Mouse (Mus musculus) gonadal fat pad, adult 2 months (tissue): ENCODE data around the gene Fxyd2. TPM values are rescaled to one million over a fixed set of nuclear protein-coding genes. Genes with fewer than 3 reads are reported as not detected.

Source experiments
- DNase-seq: peaks from one replicate; pipeline ENCODE4 v3.0.0-alpha.2; 2012; ENCODE audit warnings: low read depth
- polyA plus RNA-seq: library from polyadenylated mRNA; depleted of rRNA; stranded (reverse); fragments of >200 nt; gene quantifications from 2 replicates; pipeline ENCODE4 v1.2.3, GENCODE M21; 2012

Gene Fxyd2
- polyA plus RNA-seq, 1 experiment = 22.3 TPM

- no peak for DNase-seq
Observed at GRCm38 (mm10) chr9:45391299-45391698, 8.2 kb upstream of the Fxyd2 start.

GRCm38 (mm10) chr9:45395218-45395617 lies 4.3 kb upstream of the Fxyd2 start:
- DNase-seq = no peak

- no peak for DNase-seq
Observed at GRCm38 (mm10) chr9:45395796-45396195, 3.7 kb upstream of the Fxyd2 start.

GRCm38 (mm10) chr9:45398336-45398735 lies 1.1 kb upstream of the Fxyd2 start:
- no peak for DNase-seq

- no peak for DNase-seq
Observed at GRCm38 (mm10) chr9:45401851-45402250, 2.4 kb downstream of the Fxyd2 start.

GRCm38 (mm10) chr9:45402957-45403356 lies 3.5 kb downstream of the Fxyd2 start:
- no peak for DNase-seq

- no peak for DNase-seq
Observed at GRCm38 (mm10) chr9:45405694-45406093, 6.2 kb downstream of the Fxyd2 start.

- no peak for DNase-seq
Observed at GRCm38 (mm10) chr9:45406808-45407207, 7.3 kb downstream of the Fxyd2 start.

GRCm38 (mm10) chr9:45407706-45408675 lies 8.5 kb downstream of the Fxyd2 start:
- no peak for DNase-seq

- DNase-seq = no peak
Observed at GRCm38 (mm10) chr9:45410193-45410592, 10.7 kb downstream of the Fxyd2 start.

- DNase-seq = no peak
Observed at GRCm38 (mm10) chr9:45410614-45411013, 11.1 kb downstream of the Fxyd2 start.

GRCm38 (mm10) chr9:45411111-45411510 lies 11.6 kb downstream of the Fxyd2 start:
- no peak for DNase-seq

GRCm38 (mm10) chr9:45411803-45412202 lies 12.3 kb downstream of the Fxyd2 start:
- DNase-seq = no peak

- no peak for DNase-seq
Observed at GRCm38 (mm10) chr9:45412287-45412686, 12.8 kb downstream of the Fxyd2 start.

GRCm38 (mm10) chr9:45412700-45413477 lies 13.4 kb downstream of the Fxyd2 start:
- DNase-seq = no peak

GRCm38 (mm10) chr9:45413478-45414140 lies 14.1 kb downstream of the Fxyd2 start:
- DNase-seq = no peak

- DNase-seq = no peak
Observed at GRCm38 (mm10) chr9:45415912-45416311, 16.4 kb downstream of the Fxyd2 start.

- no peak for DNase-seq
Observed at GRCm38 (mm10) chr9:45417245-45417644, 17.8 kb downstream of the Fxyd2 start.

- DNase-seq = no peak
Observed at GRCm38 (mm10) chr9:45418252-45418651, 18.8 kb downstream of the Fxyd2 start.

- DNase-seq = no peak
Observed at GRCm38 (mm10) chr9:45421209-45421608, 21.7 kb downstream of the Fxyd2 start.

- no peak for DNase-seq
Observed at GRCm38 (mm10) chr9:45422761-45423298, 23.4 kb downstream of the Fxyd2 start.

GRCm38 (mm10) chr9:45426456-45426855 lies 27.0 kb downstream of the Fxyd2 start, which contains the start of gene Dscaml1:
TSS of gene Dscaml1 (plus strand) at chr9:45426628.
- no peak for DNase-seq
